Mouse (Mus musculus): Measurements from ENCODE around the gene Hecw2.

The Hecw2 gene

GRCm38 (mm10) chr1:54194954-54195305, at the start of gene Hecw2:
Gene Hecw2, minus strand, starts transcription at chr1:54195168.
- DNase-seq (ENCODE audit: low spot score), result no peak

GRCm38 (mm10) chr1:54242722-54243121, 47.8 kb upstream of the Hecw2 start:
- DNase-seq (ENCODE audit: low spot score), result no peak

- no peak for DNase-seq (ENCODE audit: low spot score)
Observed at GRCm38 (mm10) chr1:54220273-54220672, 25.3 kb upstream of the Hecw2 start.

GRCm38 (mm10) chr1:54194183-54194953, 600 bp downstream of the Hecw2 start:
- DNase-seq (ENCODE audit: low spot score), result no peak

GRCm38 (mm10) chr1:54193191-54193770, 1.7 kb downstream of the Hecw2 start:
- DNase-seq (ENCODE audit: low spot score), result peak; percentile 10

- no peak for DNase-seq (ENCODE audit: low spot score)
Observed at GRCm38 (mm10) chr1:54187579-54187978, 7.4 kb downstream of the Hecw2 start.

GRCm38 (mm10) chr1:54186347-54186746, 8.6 kb downstream of the Hecw2 start:
- DNase-seq (ENCODE audit: low spot score), result no peak

- no peak for DNase-seq (ENCODE audit: low spot score)
Observed at GRCm38 (mm10) chr1:54180663-54181062, 14.3 kb downstream of the Hecw2 start.

GRCm38 (mm10) chr1:54179179-54179578, 15.8 kb downstream of the Hecw2 start:
- DNase-seq (ENCODE audit: low spot score), result no peak

GRCm38 (mm10) chr1:54176592-54176991, 18.4 kb downstream of the Hecw2 start:
- no peak for DNase-seq (ENCODE audit: low spot score)

- no peak for DNase-seq (ENCODE audit: low spot score)
Observed at GRCm38 (mm10) chr1:54168014-54168413, 27.0 kb downstream of the Hecw2 start.

- no peak for DNase-seq (ENCODE audit: low spot score)
Observed at GRCm38 (mm10) chr1:54159531-54159930, 35.4 kb downstream of the Hecw2 start.

GRCm38 (mm10) chr1:54153216-54153786, 41.7 kb downstream of the Hecw2 start:
- DNase-seq (ENCODE audit: low spot score), result no peak

GRCm38 (mm10) chr1:54145106-54145505, 49.9 kb downstream of the Hecw2 start:
- no peak for DNase-seq (ENCODE audit: low spot score)

GRCm38 (mm10) chr1:54133802-54134436, 61.0 kb downstream of the Hecw2 start:
- DNase-seq (ENCODE audit: low spot score), result no peak

- DNase-seq (ENCODE audit: low spot score), result no peak
Observed at GRCm38 (mm10) chr1:54128714-54129431, 66.1 kb downstream of the Hecw2 start.

- no peak for DNase-seq (ENCODE audit: low spot score)
Observed at GRCm38 (mm10) chr1:54126991-54127742, 67.8 kb downstream of the Hecw2 start.

- no peak for DNase-seq (ENCODE audit: low spot score)
Observed at GRCm38 (mm10) chr1:54122551-54122950, 72.4 kb downstream of the Hecw2 start.

GRCm38 (mm10) chr1:54121071-54121730, 73.8 kb downstream of the Hecw2 start:
- no peak for DNase-seq (ENCODE audit: low spot score)

- no peak for DNase-seq (ENCODE audit: low spot score)
Observed at GRCm38 (mm10) chr1:54119638-54120320, 75.2 kb downstream of the Hecw2 start.
